Mouse (Mus musculus) bone marrow macrophage, adult 2 months (primary cell): ENCODE results near the gene Prr12. TPM values are rescaled to one million over a fixed set of nuclear protein-coding genes. Genes with fewer than 3 reads are reported as not detected.

Experiments
- H3K27ac ChIP-seq: 2 replicates; pipeline ENCODE4 v1.5.1; 2012; ENCODE audit warnings: low read depth, low read length; ENCODE audit not compliant: insufficient read depth
- H3K4me1 ChIP-seq: 2 replicates; pipeline ENCODE4 v1.6.1; 2012; ENCODE audit warnings: low read length; ENCODE audit not compliant: control insufficient read depth, insufficient read depth
- H3K4me3 ChIP-seq: 2 replicates; pipeline ENCODE4 v1.5.1; 2012; ENCODE audit warnings: mild to moderate bottlenecking, low read length, moderate library complexity; ENCODE audit not compliant: insufficient read depth
- CTCF ChIP-seq: IDR thresholded peaks from 2 replicates; pipeline ENCODE4 v1.5.1; 2012; ENCODE audit warnings: low read depth, mild to moderate bottlenecking, low read length, moderate library complexity
- POLR2A ChIP-seq: IDR thresholded peaks from 2 replicates; pipeline ENCODE4 v1.6.1; 2012; ENCODE audit warnings: mild to moderate bottlenecking, low read depth, low read length, borderline replicate concordance
- polyA plus RNA-seq: library from polyadenylated mRNA; stranded (reverse); fragments of >200 nt; gene quantifications from 2 replicates; pipeline ENCODE4 v1.2.4, GENCODE M21; 2012; ENCODE audit not compliant: missing spikeins, insufficient read depth, insufficient read length

Gene Prr12
- polyA plus RNA-seq, 1 experiment, result 22.5 TPM

DNA sequence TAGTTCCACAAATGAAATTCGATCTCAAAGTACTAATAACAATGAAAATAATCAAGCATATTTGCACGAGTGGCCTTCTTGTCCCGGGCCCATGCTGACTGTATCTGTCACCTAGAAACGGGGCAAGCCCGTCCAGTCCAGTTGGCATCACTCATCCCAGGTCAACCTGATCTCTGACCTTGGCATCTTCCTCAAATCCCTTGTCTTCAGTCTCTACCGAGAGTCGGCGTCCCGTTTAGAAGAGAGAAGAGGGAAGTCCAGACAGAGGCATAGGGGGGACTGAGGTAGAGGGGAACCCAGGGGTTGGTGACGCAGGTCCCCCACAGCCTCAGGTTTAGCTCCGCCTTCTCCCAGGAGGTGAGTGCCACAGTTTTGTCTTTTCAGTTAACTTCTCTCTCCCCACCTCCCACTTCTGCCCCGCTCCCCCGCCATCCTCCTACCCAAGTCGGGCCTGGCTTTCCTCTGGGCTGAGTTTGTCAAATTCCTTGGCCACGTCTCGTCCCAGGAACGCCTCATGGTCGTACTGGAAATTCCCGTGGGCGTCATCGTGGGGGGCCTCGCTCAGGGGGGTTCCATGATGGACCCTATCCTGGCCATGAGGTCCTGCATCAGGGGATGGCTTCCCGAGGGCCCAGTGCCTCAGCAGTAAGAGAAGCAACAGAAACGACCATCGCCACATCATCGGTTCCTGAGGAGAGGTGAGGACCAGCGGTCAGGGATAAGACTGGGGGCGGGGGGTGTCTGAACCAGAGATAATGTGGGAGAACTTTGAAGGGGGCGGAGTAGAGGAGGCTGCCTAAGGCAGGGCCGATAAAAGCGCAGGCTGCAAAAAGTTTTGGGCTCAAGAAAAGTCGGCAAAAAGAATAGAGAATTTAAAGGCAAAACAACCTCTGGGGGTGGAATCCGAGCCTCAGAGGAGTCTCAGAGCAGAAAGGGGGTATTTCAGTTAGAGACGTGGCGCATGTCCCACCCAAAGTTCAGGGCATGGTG lies 38.6 kb upstream of the Prr12 start:
- Histone ChIP-seq H3K27ac (no peak overlapping the region), H3K4me1 (peaks cover 21% of the 10 kb centered on the region), H3K4me3 (no peak overlapping the region)
- TF ChIP-seq POLR2A, result no peak
- TF ChIP-seq CTCF, result no peak

DNA sequence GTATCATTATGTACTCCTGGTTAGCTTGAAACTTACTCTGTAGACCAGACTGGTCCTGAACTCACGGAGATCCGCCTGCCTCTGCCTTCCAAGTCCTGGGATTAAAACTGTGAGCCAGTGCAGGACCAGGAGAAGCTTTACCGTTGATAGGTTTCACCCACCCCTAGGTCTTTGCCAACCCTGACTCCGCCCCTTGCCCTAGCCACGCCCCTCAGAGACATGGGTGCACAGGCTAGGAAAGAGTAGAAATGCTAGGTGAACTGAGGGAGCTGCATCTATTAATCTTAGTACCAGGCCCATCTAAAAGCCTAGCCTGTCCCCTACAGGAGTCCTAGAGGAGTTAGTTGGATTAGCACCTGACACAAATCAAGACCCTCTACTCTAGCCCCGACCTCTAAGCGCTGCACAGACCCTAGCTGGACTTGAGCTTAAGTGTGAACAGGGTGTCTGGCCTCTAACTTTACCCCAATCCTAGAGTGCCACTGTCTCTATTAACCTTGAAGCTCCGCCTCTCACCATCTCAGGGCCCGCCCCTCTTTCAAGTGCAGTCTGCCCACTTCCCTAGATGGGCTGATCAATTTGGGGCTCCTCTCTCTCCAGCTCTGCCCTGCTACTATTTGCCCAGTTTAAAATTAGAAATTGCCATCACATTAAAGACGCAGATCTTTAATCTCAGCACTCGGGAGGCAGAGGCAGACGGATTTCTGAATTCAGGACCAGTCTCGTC lies 37.7 kb upstream of the Prr12 start:
- no peak for TF ChIP-seq CTCF
- no peak for TF ChIP-seq POLR2A
- Histone ChIP-seq H3K4me3 (no peak overlapping the region), H3K27ac (no peak overlapping the region), H3K4me1 (peaks cover 12% of the 10 kb centered on the region)

DNA sequence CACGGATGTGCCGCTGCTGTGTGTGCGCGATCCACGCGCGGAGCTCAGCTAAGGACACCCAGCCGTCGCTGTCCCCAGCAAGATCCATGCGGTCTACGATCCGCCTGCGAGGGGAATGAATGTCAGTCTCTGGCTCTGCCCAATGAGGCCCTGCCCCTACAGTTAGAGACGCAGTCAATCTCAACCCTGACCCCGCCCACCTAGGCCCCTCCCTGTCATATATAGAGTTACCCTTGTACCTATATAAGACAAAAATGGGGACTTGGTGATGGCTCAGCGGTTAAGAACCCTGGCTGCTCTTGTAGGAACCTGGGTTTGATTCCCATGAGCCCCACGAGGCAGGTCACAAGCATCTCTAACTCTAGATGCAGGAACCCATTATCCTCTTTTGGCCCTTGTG lies 35.9 kb upstream of the Prr12 start:
- H3K27ac ChIP-seq, result no peak overlapping the region
- H3K4me3 ChIP-seq, result no peak overlapping the region
- H3K4me1 ChIP-seq, result no peaks in the 10 kb centered on the region; the same call in 1 of the 2 replicates
- TF ChIP-seq POLR2A (no peak), CTCF (no peak)

DNA sequence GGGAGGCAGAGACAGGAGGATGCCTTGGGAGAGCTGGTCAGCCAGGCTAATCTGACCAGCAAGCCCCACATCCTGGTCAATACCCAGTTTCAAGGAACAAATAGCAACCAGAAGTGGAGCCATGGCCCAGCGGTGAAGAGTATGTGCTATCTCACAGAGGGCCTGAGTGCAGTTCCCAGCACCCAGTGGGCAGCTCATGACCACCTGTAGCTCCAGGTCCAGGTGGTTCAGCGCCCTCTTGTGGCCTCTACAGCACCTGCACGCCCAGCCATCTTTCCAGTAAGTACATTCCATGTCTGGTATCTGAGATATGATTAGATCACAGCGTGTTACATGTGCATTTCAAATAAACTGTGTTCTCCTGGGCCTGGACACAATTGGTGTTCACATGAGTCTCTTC lies 33.4 kb upstream of the Prr12 start:
- TF ChIP-seq POLR2A (no peak), CTCF (no peak; the same call in 1 of the 2 replicates)

GRCm38 (mm10) chr7:45083300-45083890 lies 30.7 kb upstream of the Prr12 start:
- H3K27ac ChIP-seq, result peak overlapping the region; percentile 92
- H3K4me1 ChIP-seq, result peaks cover 22% of the 10 kb centered on the region
- peak overlapping the region; percentile 41 for H3K4me3 ChIP-seq
- TF ChIP-seq CTCF (no peak), POLR2A (no peak)

More for the DNA sequence above, 33.4 kb upstream of the Prr12 start:
- no peak overlapping the region for H3K4me3 ChIP-seq
- peaks cover 17% of the 10 kb centered on the region for H3K4me1 ChIP-seq
- no peak overlapping the region for H3K27ac ChIP-seq

GRCm38 (mm10) chr7:45082401-45083299 lies 30.0 kb upstream of the Prr12 start:
- Histone ChIP-seq H3K4me3 (peak overlapping the region; percentile 41), H3K4me1 (peaks cover 22% of the 10 kb centered on the region), H3K27ac (peak overlapping the region; percentile 92)
- TF ChIP-seq POLR2A (no peak), CTCF (peak; percentile 50)

GRCm38 (mm10) chr7:45081016-45081415 lies 28.3 kb upstream of the Prr12 start:
- TF ChIP-seq POLR2A (no peak), CTCF (no peak)
- Histone ChIP-seq H3K4me3 (no peak overlapping the region), H3K27ac (peak overlapping the region; percentile 67), H3K4me1 (peaks cover 23% of the 10 kb centered on the region)

GRCm38 (mm10) chr7:45079856-45080255 lies 27.2 kb upstream of the Prr12 start:
- Histone ChIP-seq H3K4me1 (peaks cover 35% of the 10 kb centered on the region), H3K4me3 (no peak overlapping the region)
- TF ChIP-seq CTCF (peak; percentile 61), POLR2A (no peak)

GRCm38 (mm10) chr7:45078513-45078912 lies 25.8 kb upstream of the Prr12 start:
- Histone ChIP-seq H3K4me3 (no peak overlapping the region), H3K4me1 (peaks cover 36% of the 10 kb centered on the region), H3K27ac (no peak overlapping the region)
- TF ChIP-seq CTCF (peak; percentile 96), POLR2A (no peak)

More at GRCm38 (mm10) chr7:45079856-45080255, 27.2 kb upstream of the Prr12 start:
- no peak overlapping the region for H3K27ac ChIP-seq
